Mouse (Mus musculus): ENCODE results near the gene Sox18.

The Sox18 gene

GRCm38 (mm10) chr2:181646626-181647472, 24.6 kb downstream of the Sox18 start:
- no peak for DNase-seq (ENCODE audit: low read depth)

GRCm38 (mm10) chr2:181645666-181646065, 25.8 kb downstream of the Sox18 start:
- DNase-seq (ENCODE audit: low read depth): no peak

GRCm38 (mm10) chr2:181644361-181644760, 27.1 kb downstream of the Sox18 start:
- DNase-seq (ENCODE audit: low read depth): peak; percentile 68

- DNase-seq (ENCODE audit: low read depth): no peak
Observed at GRCm38 (mm10) chr2:181635865-181636264, 35.6 kb downstream of the Sox18 start.

- DNase-seq (ENCODE audit: low read depth): no peak
Observed at GRCm38 (mm10) chr2:181632624-181633023, 38.8 kb downstream of the Sox18 start.

- DNase-seq (ENCODE audit: low read depth): no peak
Observed at GRCm38 (mm10) chr2:181628471-181628870, 43.0 kb downstream of the Sox18 start.

GRCm38 (mm10) chr2:181623401-181623800, 48.0 kb downstream of the Sox18 start:
- DNase-seq (ENCODE audit: low read depth): peak; percentile 30

Data from naive thymus-derived CD4-positive, alpha-beta T cell, adult 2 months (primary cell).